Mouse (Mus musculus) myocyte (in vitro differentiated cells): Measurements from ENCODE around the gene Syt2. TPM values are rescaled to one million over a fixed set of nuclear protein-coding genes. Genes with fewer than 3 reads are reported as not detected.

ENCODE experiments used
- H3K27me3 ChIP-seq: one replicate; pipeline ENCODE4 v1.6.1; 2011; ENCODE audit not compliant: control insufficient read depth, insufficient read depth, insufficient read length
- H3K36me3 ChIP-seq: one replicate; pipeline ENCODE4 v1.6.1; 2011; ENCODE audit not compliant: control insufficient read depth, insufficient read depth
- H3K4me2 ChIP-seq: one replicate; pipeline ENCODE4 v1.6.1; 2011; ENCODE audit warnings: low read depth, control low read depth
- H3K4me3 ChIP-seq: one replicate; pipeline ENCODE4 v1.5.1; 2011; ENCODE audit warnings: mild to moderate bottlenecking, control low read depth, moderate library complexity
- H3K79me2 ChIP-seq: one replicate; pipeline ENCODE4 v1.6.1; 2011; ENCODE audit not compliant: control insufficient read depth, insufficient read depth
- H3ac ChIP-seq: one replicate; pipeline ENCODE4 v1.6.1; 2011; ENCODE audit not compliant: control insufficient read depth, insufficient read length
- CEBPB ChIP-seq: IDR thresholded peaks from 2 replicates; pipeline ENCODE4 v1.6.1; 2011; ENCODE audit warnings: mild to moderate bottlenecking, moderate library complexity; ENCODE audit not compliant: poor library complexity, insufficient read depth, severe bottlenecking
- E2F4 ChIP-seq: IDR thresholded peaks from one replicate; pipeline ENCODE4 v1.6.1; 2011; ENCODE audit warnings: mild to moderate bottlenecking, control low read depth, moderate library complexity; ENCODE audit not compliant: insufficient read depth
- MAX ChIP-seq: IDR thresholded peaks from one replicate; pipeline ENCODE4 v1.6.1; 2011; ENCODE audit warnings: low read depth, mild to moderate bottlenecking, control low read depth
- MYOD1 ChIP-seq, 3 experiments: IDR thresholded peaks; one replicate each; pipeline ENCODE4 v1.6.1; 2011; ENCODE audit warnings: control low read depth in 2 of 3, low read depth in 2 of 3, mild to moderate bottlenecking in 2 of 3, moderate library complexity in 1 of 3; ENCODE audit not compliant: insufficient read length in 2 of 3, control insufficient read depth in 1 of 3
- MYOG ChIP-seq, 3 experiments: IDR thresholded peaks; one replicate each; pipeline ENCODE4 v1.6.1; 2011; ENCODE audit warnings: control low read depth in 2 of 3, low read depth in 2 of 3, mild to moderate bottlenecking in 2 of 3; ENCODE audit not compliant: insufficient read length in 2 of 3, control insufficient read depth in 1 of 3, insufficient read depth in 1 of 3
- POLR2A ChIP-seq: IDR thresholded peaks from one replicate; pipeline ENCODE4 v1.6.1; 2011; ENCODE audit warnings: low read depth, mild to moderate bottlenecking, control low read depth, moderate library complexity; ENCODE audit not compliant: insufficient read length
- POLR2AphosphoS2 ChIP-seq: IDR thresholded peaks from one replicate; pipeline ENCODE4 v1.6.1; 2011; ENCODE audit warnings: low read depth, control low read depth; ENCODE audit not compliant: insufficient read length
- REST ChIP-seq: IDR thresholded peaks from one replicate; pipeline ENCODE4 v1.6.1; 2011; ENCODE audit warnings: mild to moderate bottlenecking, control low read depth, moderate library complexity; ENCODE audit not compliant: insufficient read depth, insufficient read length
- SRF ChIP-seq: IDR thresholded peaks from one replicate; pipeline ENCODE4 v1.6.1; 2011; ENCODE audit warnings: low read depth; ENCODE audit not compliant: control insufficient read depth, insufficient read length
- TCF12 ChIP-seq: IDR thresholded peaks from one replicate; pipeline ENCODE4 v1.6.1; 2011; ENCODE audit warnings: mild to moderate bottlenecking, control low read depth; ENCODE audit not compliant: poor library complexity, insufficient read depth, severe bottlenecking
- TCF3 ChIP-seq: IDR thresholded peaks from one replicate; pipeline ENCODE4 v1.6.1; 2011; ENCODE audit warnings: low read depth, control low read depth; ENCODE audit not compliant: insufficient read length
- USF1 ChIP-seq: IDR thresholded peaks from one replicate; pipeline ENCODE4 v1.6.1; 2011; ENCODE audit warnings: low read depth, mild to moderate bottlenecking, control low read depth, moderate library complexity
- polyA plus RNA-seq: library from polyadenylated mRNA; unstranded; fragments of >200 nt; fragmentation: generic; extraction: Trizol; gene quantifications from one replicate; pipeline ENCODE4 v1.2.1, GENCODE M21; 2012; ENCODE audit warnings: missing spikeins

Gene Syt2
- polyA plus RNA-seq, 1 experiment = 0.11 TPM

GRCm38 (mm10) chr1:134719718-134720304 lies 73.3 kb downstream of the Syt2 start:
- no peaks in the 10 kb centered on the region for H3K36me3 ChIP-seq
- TF ChIP-seq CEBPB = no peak
- no peak for TF ChIP-seq POLR2A
- no peak for TF ChIP-seq POLR2AphosphoS2
- TF ChIP-seq E2F4 = no peak
- no peak for TF ChIP-seq USF1
- TF ChIP-seq TCF12 = no peak
- TF ChIP-seq MYOD1 (IDR thresholded peaks at IDR 0.05; ENCODE audit: control insufficient read depth in 1 of 3, insufficient read length in 2 of 3, low read depth in 2 of 3) = no peak
- TF ChIP-seq REST = no peak
- no peak for TF ChIP-seq SRF
- no peak for TF ChIP-seq MYOG (IDR thresholded peaks at IDR 0.05; ENCODE audit: control insufficient read depth in 1 of 3, insufficient read depth in 1 of 3, insufficient read length in 2 of 3, low read depth in 2 of 3)
- no peak for TF ChIP-seq TCF3
- no peak overlapping the region for H3K4me3 ChIP-seq

GRCm38 (mm10) chr1:134721486-134721885 lies 75.0 kb downstream of the Syt2 start:
- Histone ChIP-seq H3K79me2 (no peaks in the 10 kb centered on the region), H3K4me2 (no peak overlapping the region), H3K27me3 (peaks cover 34% of the 10 kb centered on the region), H3K36me3 (no peaks in the 10 kb centered on the region), H3ac (no peak overlapping the region), H3K4me3 (no peak overlapping the region)
- TF ChIP-seq REST = no peak
- no peak for TF ChIP-seq MYOG (IDR thresholded peaks at IDR 0.05; ENCODE audit: control insufficient read depth in 1 of 3, insufficient read depth in 1 of 3, insufficient read length in 2 of 3, low read depth in 2 of 3)
- TF ChIP-seq POLR2A = no peak
- no peak for TF ChIP-seq E2F4
- no peak for TF ChIP-seq MYOD1 (IDR thresholded peaks at IDR 0.05; ENCODE audit: control insufficient read depth in 1 of 3, insufficient read length in 2 of 3, low read depth in 2 of 3)

More at GRCm38 (mm10) chr1:134719718-134720304, 73.3 kb downstream of the Syt2 start:
- no peaks in the 10 kb centered on the region for H3K79me2 ChIP-seq
- no peak overlapping the region for H3K4me2 ChIP-seq
- H3K27me3 ChIP-seq = peaks cover 31% of the 10 kb centered on the region
- no peak overlapping the region for H3ac ChIP-seq

GRCm38 (mm10) chr1:134722891-134723290 lies 76.4 kb downstream of the Syt2 start:
- H3K27me3 ChIP-seq = peaks cover 38% of the 10 kb centered on the region
- TF ChIP-seq E2F4 (no peak), MYOD1 (IDR thresholded peaks at IDR 0.05; ENCODE audit: control insufficient read depth in 1 of 3, insufficient read length in 2 of 3, low read depth in 2 of 3) (no peak), MAX (no peak), POLR2A (no peak), CEBPB (no peak), POLR2AphosphoS2 (no peak), REST (no peak), USF1 (no peak)
- H3K4me3 ChIP-seq = no peak overlapping the region
- no peaks in the 10 kb centered on the region for H3K79me2 ChIP-seq
- H3K4me2 ChIP-seq = no peak overlapping the region
- no peak overlapping the region for H3ac ChIP-seq
- H3K36me3 ChIP-seq = no peaks in the 10 kb centered on the region

- H3K4me3 ChIP-seq = no peak overlapping the region
- no peaks in the 10 kb centered on the region for H3K79me2 ChIP-seq
- no peak overlapping the region for H3ac ChIP-seq
- no peaks in the 10 kb centered on the region for H3K36me3 ChIP-seq
- H3K27me3 ChIP-seq = peaks cover 45% of the 10 kb centered on the region
- TF ChIP-seq SRF = no peak
- TF ChIP-seq MAX = no peak
- TF ChIP-seq MYOG (IDR thresholded peaks at IDR 0.05; ENCODE audit: control insufficient read depth in 1 of 3, insufficient read depth in 1 of 3, insufficient read length in 2 of 3, low read depth in 2 of 3) = no peak
- no peak for TF ChIP-seq TCF12
- no peak for TF ChIP-seq POLR2AphosphoS2
- no peak for TF ChIP-seq TCF3
- no peak for TF ChIP-seq CEBPB
- TF ChIP-seq MYOD1 (IDR thresholded peaks at IDR 0.05; ENCODE audit: control insufficient read depth in 1 of 3, insufficient read length in 2 of 3, low read depth in 2 of 3) = no peak
- TF ChIP-seq E2F4 = no peak
- no peak for TF ChIP-seq USF1
- TF ChIP-seq REST = no peak
- no peak for TF ChIP-seq POLR2A
- H3K4me2 ChIP-seq = no peak overlapping the region
These were observed 78.8 kb downstream of the Syt2 start for GRCm38 (mm10) chr1:134725276-134725675.

- no peak for TF ChIP-seq SRF
- no peak for TF ChIP-seq MYOG (IDR thresholded peaks at IDR 0.05; ENCODE audit: control insufficient read depth in 1 of 3, insufficient read depth in 1 of 3, insufficient read length in 2 of 3, low read depth in 2 of 3)
- no peak for TF ChIP-seq POLR2AphosphoS2
- TF ChIP-seq TCF3 = no peak
- TF ChIP-seq MAX = no peak
- H3K79me2 ChIP-seq = no peaks in the 10 kb centered on the region
- peaks cover 45% of the 10 kb centered on the region for H3K27me3 ChIP-seq
These were observed 80.0 kb downstream of the Syt2 start for GRCm38 (mm10) chr1:134726480-134726879.

More at GRCm38 (mm10) chr1:134726480-134726879, 80.0 kb downstream of the Syt2 start:
- no peak overlapping the region for H3K4me2 ChIP-seq
- no peak overlapping the region for H3ac ChIP-seq
- no peak overlapping the region for H3K4me3 ChIP-seq
- no peaks in the 10 kb centered on the region for H3K36me3 ChIP-seq
